Mouse (Mus musculus) thymus, adult 18-20 months (tissue): ENCODE data around the gene Il1r2.

Experiments
- DNase-seq, 2 experiments: peaks; one replicate each; pipeline ENCODE4 v3.0.0; 2022; ENCODE audit warnings: mixed read lengths in 2 of 2

Il1r2 gene

DNA sequence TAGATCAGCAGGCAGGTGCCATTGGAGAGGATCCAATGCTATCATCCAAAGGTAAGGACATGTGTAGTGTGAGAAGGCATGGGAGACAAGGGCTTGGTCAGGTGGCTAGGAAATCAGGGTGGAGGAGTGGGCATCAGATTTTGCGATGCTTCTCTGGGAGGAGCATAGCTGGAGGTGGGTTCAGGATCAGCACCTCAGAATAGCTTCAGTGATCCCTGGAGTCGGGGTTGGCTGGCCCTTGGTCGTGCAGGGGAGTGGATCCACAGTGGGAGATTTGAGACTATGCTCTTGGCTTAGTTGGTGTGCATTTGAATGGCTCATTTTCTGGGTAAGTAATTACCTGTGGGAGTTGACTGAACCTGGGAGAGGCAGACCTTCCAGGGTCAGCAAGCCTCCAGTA is 59.7 kb downstream of the Il1r2 start:
- DNase-seq, result no peak

DNA sequence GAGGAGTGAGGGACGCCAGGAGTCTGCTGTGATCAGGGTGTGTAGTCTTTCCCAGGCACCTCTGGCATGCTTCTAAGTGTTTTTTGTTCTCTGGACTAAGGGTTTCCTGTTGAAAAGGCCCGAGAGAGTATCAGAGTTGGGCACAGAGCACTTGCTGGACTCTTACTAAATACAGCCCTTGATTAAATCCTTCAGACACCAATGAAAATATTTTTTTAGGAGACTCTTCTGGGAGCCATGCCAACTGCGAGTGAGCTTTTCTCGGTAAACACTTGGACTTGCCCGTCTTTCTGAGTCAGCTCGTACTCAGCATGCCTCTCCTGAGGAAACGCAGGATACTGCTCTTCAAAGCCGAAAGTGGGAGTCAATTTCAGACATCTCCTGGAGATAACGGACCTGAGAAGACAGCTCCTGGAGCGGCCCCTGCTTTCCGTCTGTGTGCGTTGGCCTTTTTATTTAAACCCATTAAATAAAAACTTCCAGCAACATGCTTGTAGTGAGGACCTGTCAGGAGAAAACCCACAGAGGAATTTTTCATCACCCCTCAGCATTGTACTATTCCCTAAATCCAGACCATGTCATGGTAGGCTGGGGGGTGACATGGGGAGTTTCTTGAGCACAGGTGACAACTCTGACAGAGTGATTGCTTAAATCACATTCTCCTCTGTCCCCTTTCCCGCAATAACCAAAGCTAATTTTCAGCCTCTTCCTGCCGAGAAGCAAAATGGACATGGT is 66.1 kb downstream of the Il1r2 start:
- DNase-seq, result no peak

DNA sequence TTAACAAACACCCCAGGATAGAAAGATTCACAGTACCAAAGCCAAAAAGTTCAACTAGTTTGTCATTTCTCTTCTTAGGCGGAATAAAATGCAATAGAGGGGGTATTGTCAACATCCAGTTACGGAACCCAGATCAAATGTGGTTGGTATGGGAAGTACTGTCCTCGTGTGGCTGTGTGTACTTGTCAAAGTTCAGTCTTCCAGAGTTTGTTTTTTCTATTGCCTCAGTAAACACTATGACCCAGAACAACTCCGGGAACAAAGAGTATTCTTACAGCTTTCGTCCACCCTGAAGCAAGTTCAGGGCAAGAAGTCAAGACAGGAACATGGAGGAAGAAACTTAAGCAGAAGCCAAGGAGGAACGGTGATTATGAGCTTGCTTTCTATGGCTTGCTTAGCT is 82.2 kb downstream of the Il1r2 start:
- no peak for DNase-seq

DNA sequence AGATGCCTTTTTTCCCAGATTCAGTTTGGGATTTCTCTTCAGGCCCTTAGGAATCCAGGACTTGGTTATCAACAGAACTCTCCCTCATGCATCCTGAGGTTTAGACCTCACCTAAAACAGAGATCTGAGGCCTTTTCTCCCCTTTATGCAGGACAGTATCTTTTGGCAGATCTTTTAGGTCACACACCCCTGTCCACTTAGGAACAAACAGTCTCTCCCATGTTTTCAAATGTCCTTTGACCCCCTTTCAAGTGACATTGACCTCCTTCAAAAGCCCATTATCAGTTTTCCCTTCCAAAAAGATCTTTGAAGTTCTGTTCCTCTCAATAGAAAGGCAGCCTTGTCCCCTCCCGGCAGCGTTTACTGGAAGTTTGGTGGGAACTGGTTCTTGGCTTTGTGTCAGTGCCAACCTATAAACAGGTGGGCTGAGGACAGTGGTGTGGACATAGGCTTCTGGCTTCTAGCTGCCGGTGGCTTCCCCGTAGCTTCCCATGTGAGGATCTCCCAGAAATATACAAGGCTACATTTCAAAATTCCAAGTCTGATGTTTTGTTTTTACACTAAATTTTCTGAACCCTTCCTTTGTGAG is 89.5 kb downstream of the Il1r2 start:
- no peak for DNase-seq

DNA sequence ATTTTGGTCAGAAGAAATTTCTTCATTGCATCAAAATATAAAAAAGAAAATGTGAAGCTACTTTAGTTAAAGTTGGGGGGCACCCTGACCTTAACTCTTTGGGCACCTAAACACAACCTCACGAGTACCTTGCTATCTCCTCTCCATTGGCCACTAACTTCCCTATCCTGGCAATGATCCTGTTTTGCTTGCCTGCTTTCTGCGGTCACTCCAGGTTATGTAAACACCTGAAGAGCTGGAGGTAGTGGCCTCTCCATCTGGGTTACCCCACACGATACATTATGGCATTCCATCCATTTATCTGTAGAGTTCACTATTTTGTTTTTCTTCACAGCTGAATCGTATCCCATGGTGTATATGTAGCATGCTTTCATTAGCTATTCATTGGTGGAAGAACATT is 90.5 kb downstream of the Il1r2 start:
- no peak for DNase-seq

DNA sequence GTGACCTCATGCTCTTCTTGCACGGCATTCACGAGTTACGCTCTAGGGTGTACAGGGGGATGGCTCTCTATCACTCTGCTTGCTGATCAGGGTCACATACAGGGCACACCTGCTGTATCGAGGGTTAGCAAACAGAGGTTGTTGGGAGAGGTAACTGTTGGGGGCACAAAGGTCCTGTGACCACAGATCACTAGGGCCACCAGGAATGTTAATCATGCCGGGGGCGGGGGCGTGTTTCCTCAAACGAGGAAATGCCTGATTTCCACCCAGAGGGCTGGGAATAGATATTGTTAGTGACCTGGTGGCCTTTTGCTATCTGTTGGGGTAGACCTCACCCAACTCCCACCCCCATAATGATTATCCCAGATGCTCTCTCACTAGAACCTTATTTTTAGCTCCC is 93.7 kb downstream of the Il1r2 start:
- DNase-seq, result no peak

DNA sequence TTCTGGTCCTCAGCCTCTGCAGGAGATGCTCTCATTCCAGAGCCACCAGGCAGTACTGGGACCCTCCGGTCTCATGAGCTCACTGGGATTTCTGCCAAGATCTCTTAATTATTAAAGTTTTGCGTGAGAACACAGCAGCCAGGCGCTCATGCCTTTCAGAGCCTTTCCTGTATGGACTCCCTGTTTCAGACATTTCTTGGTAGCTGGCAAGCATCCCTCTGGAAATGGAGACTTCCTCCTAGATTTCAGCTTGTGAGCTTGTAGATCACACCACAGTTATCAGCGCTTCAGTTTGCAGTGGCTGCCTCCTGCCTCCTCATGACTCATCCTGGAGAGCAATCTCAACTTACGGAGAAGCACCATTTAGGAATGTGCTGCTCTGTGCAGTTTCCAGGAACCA is 98.0 kb downstream of the Il1r2 start:
- no peak for DNase-seq

DNA sequence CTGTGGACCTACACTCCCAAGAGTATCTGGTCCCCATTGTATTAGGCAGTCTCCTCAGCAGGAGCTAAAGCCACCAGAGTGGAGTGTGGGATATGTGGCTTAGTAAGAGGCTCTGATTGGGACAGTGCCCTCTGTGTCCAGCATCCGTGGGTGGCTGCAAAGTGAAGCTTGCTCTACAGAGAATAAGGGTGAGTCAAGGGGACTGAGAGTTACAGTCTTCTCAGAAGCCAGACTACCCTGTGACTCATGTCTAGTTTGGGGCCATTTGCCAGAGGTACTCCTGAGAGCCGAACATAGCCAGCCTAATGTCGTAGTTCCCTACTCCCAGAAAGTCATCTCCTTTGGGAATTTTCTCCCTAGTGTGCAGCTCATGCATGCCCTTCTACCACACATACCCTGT is 100.3 kb downstream of the Il1r2 start:
- DNase-seq, result no peak
